Mouse (Mus musculus) cortical plate, adult 2 months (tissue): ENCODE measurements around the gene Mad2l1bp.

ENCODE experiments used
- CTCF ChIP-seq: fragments of 200-500 bp; IDR thresholded peaks from 2 replicates; pipeline ENCODE4 v1.5.1; 2011; ENCODE audit warnings: mild to moderate bottlenecking, control low read depth, low read length; ENCODE audit not compliant: insufficient read depth; ENCODE audit errors: extremely low read depth
- POLR2A ChIP-seq: fragments of 200-500 bp; IDR thresholded peaks from 2 replicates; pipeline ENCODE4 v1.6.1; 2011; ENCODE audit warnings: mild to moderate bottlenecking, low read length, control low read depth; ENCODE audit not compliant: insufficient read depth; ENCODE audit errors: extremely low read depth

- TF ChIP-seq CTCF (no peak), POLR2A (no peak)
Measured at GRCm38 (mm10) chr17:46117623-46118422, 35.5 kb downstream of the Mad2l1bp start.
